Mouse (Mus musculus): Measurements from ENCODE around the gene Ulk4. TPM values are rescaled to one million over a fixed set of nuclear protein-coding genes. Genes with fewer than 3 reads are reported as not detected.

Gene Ulk4
- total RNA-seq, 1 experiment from 2014 or later: 2.7 TPM

Other genes with a start within 250 kb of the Ulk4 start
- gene Trak1, start 20.3 kb upstream of the Ulk4 start, total RNA-seq (2017): 26.3 and 27.3 TPM in 2 replicates
- not detected in 2 replicates for gene Cck, start 218.5 kb upstream of the Ulk4 start, total RNA-seq (2017)